Mouse (Mus musculus) myocyte (in vitro differentiated cells): ENCODE results near the gene Upk1b.

ENCODE experiments used
- CEBPB ChIP-seq: IDR thresholded peaks from 2 replicates; pipeline ENCODE4 v1.6.1; 2011; ENCODE audit warnings: mild to moderate bottlenecking, moderate library complexity; ENCODE audit not compliant: poor library complexity, insufficient read depth, severe bottlenecking
- E2F4 ChIP-seq: IDR thresholded peaks from one replicate; pipeline ENCODE4 v1.6.1; 2011; ENCODE audit warnings: mild to moderate bottlenecking, control low read depth, moderate library complexity; ENCODE audit not compliant: insufficient read depth
- POLR2A ChIP-seq: IDR thresholded peaks from one replicate; pipeline ENCODE4 v1.6.1; 2011; ENCODE audit warnings: low read depth, mild to moderate bottlenecking, control low read depth, moderate library complexity; ENCODE audit not compliant: insufficient read length
- POLR2AphosphoS2 ChIP-seq: IDR thresholded peaks from one replicate; pipeline ENCODE4 v1.6.1; 2011; ENCODE audit warnings: low read depth, control low read depth; ENCODE audit not compliant: insufficient read length
- TCF12 ChIP-seq: IDR thresholded peaks from one replicate; pipeline ENCODE4 v1.6.1; 2011; ENCODE audit warnings: mild to moderate bottlenecking, control low read depth; ENCODE audit not compliant: poor library complexity, insufficient read depth, severe bottlenecking
- USF1 ChIP-seq: IDR thresholded peaks from one replicate; pipeline ENCODE4 v1.6.1; 2011; ENCODE audit warnings: low read depth, mild to moderate bottlenecking, control low read depth, moderate library complexity

- TF ChIP-seq CEBPB (no peak), POLR2A (no peak), USF1 (no peak), POLR2AphosphoS2 (no peak), TCF12 (no peak), E2F4 (no peak)
These were observed 46.5 kb downstream of the Upk1b start for GRCm38 (mm10) chr16:38753631-38754030.
